Mouse (Mus musculus) hindbrain, embryonic 10.5 days (tissue): ENCODE measurements around the gene Slc7a8. TPM values are rescaled to one million over a fixed set of nuclear protein-coding genes. Genes with fewer than 3 reads are reported as not detected.
A peak's percentile ranks its signal among the peaks of the same experiment; 100 is the strongest.

Experiments used
- DNase-seq: peaks from one replicate; pipeline ENCODE4 v3.0.0-alpha.2; 2017; ENCODE audit warnings: low spot score
- H3K27ac ChIP-seq: fragments of 300-500 bp; sonication (generic); 2 replicates; pipeline ENCODE4 v1.5.1; 2016; ENCODE audit warnings: mild to moderate bottlenecking, moderate library complexity
- H3K27me3 ChIP-seq: fragments of 300-500 bp; sonication (generic); 2 replicates; pipeline ENCODE4 v1.6.1; 2016; ENCODE audit warnings: mild to moderate bottlenecking; ENCODE audit not compliant: poor library complexity, insufficient read depth, severe bottlenecking
- H3K36me3 ChIP-seq: fragments of 300-500 bp; sonication (generic); 2 replicates; pipeline ENCODE4 v1.6.1; 2016; ENCODE audit warnings: mild to moderate bottlenecking, moderate library complexity
- H3K4me1 ChIP-seq: fragments of 300-500 bp; sonication (generic); replicated peaks from 2 replicates; pipeline ENCODE4 v1.6.1; 2016; ENCODE audit warnings: mild to moderate bottlenecking
- H3K4me3 ChIP-seq: fragments of 300-500 bp; sonication (generic); 2 replicates; pipeline ENCODE4 v1.5.1; 2016; ENCODE audit warnings: mild to moderate bottlenecking, moderate library complexity
- H3K9me3 ChIP-seq: fragments of 300-500 bp; sonication (generic); 2 replicates; pipeline ENCODE4 v1.6.1; 2016; ENCODE audit warnings: mild to moderate bottlenecking, moderate library complexity
- WGBS: fragments of 180-500 bp; shearing (Covaris S2); methylation state at CpG from one replicate; pipeline ENCODE4 v1.1.7; 2016; 5-methylcytosine and 5-hydroxymethylcytosine counted together
- polyA plus RNA-seq: library from polyadenylated mRNA; unstranded; fragments of >200 nt; fragmentation: Nextera tagmentation; extraction: Ambion mirVana; gene quantifications from 2 replicates; pipeline ENCODE4 v1.2.1, GENCODE M21; 2016

Slc7a8 gene
- polyA plus RNA-seq, 1 experiment from 2014 or later = 3.5 TPM

DNA sequence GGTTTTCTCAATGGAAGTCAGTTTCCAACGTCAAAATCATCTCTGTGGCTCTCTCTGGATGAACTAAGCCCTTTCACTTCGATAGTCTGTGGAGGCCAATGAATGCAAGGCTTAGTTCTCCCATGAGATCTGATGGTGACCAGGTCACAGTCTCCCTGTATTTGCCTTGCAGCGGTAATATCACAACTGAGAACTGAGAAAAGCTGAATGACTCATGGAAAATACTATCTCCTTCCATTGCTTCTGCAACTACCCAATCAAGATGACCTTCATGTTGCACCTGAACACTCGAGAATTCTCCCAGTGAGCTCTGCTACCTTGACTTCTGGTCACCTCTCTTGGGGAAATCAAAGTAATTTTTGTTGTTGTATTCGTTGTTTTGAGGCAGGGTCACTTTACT, 54.2 kb downstream of the Slc7a8 start:
- H3K4me3 ChIP-seq = no peak overlapping the region
- no peaks in the 10 kb centered on the region for H3K27me3 ChIP-seq
- H3K4me1 ChIP-seq = 0 out of 2 replicates have a peak, but pooled peaks cover 2% of the 10 kb centered on the region
- WGBS = 81% methylated on average over 5 of the region's 5 CpGs
- H3K27ac ChIP-seq = no peak overlapping the region
- no peaks in the 10 kb centered on the region for H3K36me3 ChIP-seq
- no peaks in the 10 kb centered on the region for H3K9me3 ChIP-seq
- DNase-seq = no peak

GRCm38 (mm10) chr14:54724049-54724448, 57.7 kb downstream of the Slc7a8 start:
- no peaks in the 10 kb centered on the region for H3K27me3 ChIP-seq
- WGBS = 80% methylated on average over 6 of the region's 6 CpGs
- no peaks in the 10 kb centered on the region for H3K4me1 ChIP-seq
- no peak for DNase-seq
- no peaks in the 10 kb centered on the region for H3K36me3 ChIP-seq
- no peak overlapping the region for H3K4me3 ChIP-seq
- no peaks in the 10 kb centered on the region for H3K9me3 ChIP-seq
- H3K27ac ChIP-seq = no peak overlapping the region

DNA sequence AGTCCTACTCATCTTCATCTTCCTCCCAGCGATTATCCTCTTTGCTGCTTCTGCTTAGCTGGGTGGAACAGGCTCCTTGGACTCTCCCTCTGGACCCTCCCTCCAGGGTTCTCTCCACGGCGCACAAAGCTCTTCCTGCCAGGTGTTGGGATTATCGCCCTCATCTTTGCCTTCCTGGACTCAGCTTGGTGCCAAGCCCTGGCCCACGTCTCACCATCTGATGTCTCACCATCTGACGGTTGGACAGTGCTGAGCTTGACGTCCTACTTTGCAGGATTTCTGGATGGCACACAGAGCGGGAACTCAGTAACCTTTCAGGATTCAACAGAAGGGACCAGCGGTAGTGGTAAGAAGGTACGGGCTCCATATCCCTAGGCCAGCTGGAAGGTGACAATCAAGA, 60.0 kb downstream of the Slc7a8 start:
- Histone ChIP-seq H3K27me3 (no peaks in the 10 kb centered on the region), H3K4me1 (no peaks in the 10 kb centered on the region), H3K4me3 (no peak overlapping the region), H3K36me3 (no peaks in the 10 kb centered on the region), H3K27ac (no peak overlapping the region), H3K9me3 (no peaks in the 10 kb centered on the region)
- WGBS = 87% methylated on average over 10 of the region's 10 CpGs
- DNase-seq = no peak

GRCm38 (mm10) chr14:54720654-54721350, 60.9 kb downstream of the Slc7a8 start:
- Histone ChIP-seq H3K27me3 (no peaks in the 10 kb centered on the region), H3K36me3 (no peaks in the 10 kb centered on the region), H3K9me3 (no peaks in the 10 kb centered on the region), H3K27ac (no peak overlapping the region), H3K4me3 (no peak overlapping the region), H3K4me1 (no peaks in the 10 kb centered on the region)
- no peak for DNase-seq
- WGBS = 84% methylated on average over 7 of the region's 7 CpGs

DNA sequence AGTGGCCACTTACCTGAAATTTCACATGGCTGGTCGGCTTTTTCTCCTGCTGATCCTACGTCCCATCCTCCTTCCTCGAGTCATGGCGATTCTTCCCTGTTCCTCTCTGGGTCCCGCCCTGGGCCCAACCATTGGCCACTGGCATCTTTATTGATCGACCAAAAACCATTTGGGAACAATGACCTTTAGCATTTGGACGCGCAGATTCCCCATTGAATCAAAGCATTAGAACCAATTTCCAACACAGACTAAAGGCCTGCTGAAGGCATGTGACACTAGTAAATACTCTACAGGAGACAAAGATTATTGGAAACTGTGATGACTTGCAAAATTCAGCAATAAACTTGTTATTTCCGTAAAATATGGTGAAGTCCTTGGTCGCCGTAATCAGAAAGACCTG, 61.7 kb downstream of the Slc7a8 start:
- WGBS = 90% methylated on average over 11 of the region's 11 CpGs

DNA sequence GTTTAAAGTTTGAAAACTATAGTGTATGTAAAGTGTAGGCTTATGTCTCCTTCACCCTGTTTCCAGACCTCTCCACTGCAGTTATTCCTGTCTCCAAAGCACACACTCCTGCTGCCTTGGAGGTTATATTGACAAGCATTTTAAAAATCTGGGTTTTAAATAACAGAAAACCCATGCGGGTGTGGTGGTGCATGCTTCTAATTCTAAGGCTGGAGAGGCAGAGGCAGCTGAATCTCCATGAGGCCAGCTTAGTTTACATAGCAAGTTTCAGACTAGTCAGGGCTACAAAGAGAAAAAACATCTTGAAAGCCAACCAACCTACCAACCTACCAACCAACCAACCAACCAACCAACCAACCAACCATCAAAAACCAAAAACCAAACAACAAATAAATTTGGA, 66.3 kb downstream of the Slc7a8 start:
- WGBS = 77% methylated on average over 1 of the region's 1 CpGs
- no peaks in the 10 kb centered on the region for H3K9me3 ChIP-seq
- H3K27ac ChIP-seq = no peak overlapping the region
- H3K4me1 ChIP-seq = peaks cover 20% of the 10 kb centered on the region
- DNase-seq = no peak
- H3K36me3 ChIP-seq = no peaks in the 10 kb centered on the region
- H3K4me3 ChIP-seq = no peak overlapping the region
- peaks cover 12% of the 10 kb centered on the region for H3K27me3 ChIP-seq

More for the DNA sequence above, 61.7 kb downstream of the Slc7a8 start:
- Histone ChIP-seq H3K27me3 (peaks cover 4% of the 10 kb centered on the region), H3K4me1 (peaks cover 2% of the 10 kb centered on the region), H3K4me3 (no peak overlapping the region), H3K27ac (no peak overlapping the region), H3K9me3 (no peaks in the 10 kb centered on the region), H3K36me3 (no peaks in the 10 kb centered on the region)
- DNase-seq = no peak

GRCm38 (mm10) chr14:54714617-54715081, 67.1 kb downstream of the Slc7a8 start:
- Histone ChIP-seq H3K4me1 (peaks cover 22% of the 10 kb centered on the region), H3K36me3 (no peaks in the 10 kb centered on the region), H3K4me3 (peak overlapping the region; percentile 47), H3K27me3 (peaks cover 12% of the 10 kb centered on the region), H3K9me3 (no peaks in the 10 kb centered on the region), H3K27ac (peak overlapping the region; percentile 35; the same call in 1 of the 2 replicates)
- peak; percentile 11 for DNase-seq
- WGBS = 4% methylated on average over 15 of the region's 15 CpGs

DNA sequence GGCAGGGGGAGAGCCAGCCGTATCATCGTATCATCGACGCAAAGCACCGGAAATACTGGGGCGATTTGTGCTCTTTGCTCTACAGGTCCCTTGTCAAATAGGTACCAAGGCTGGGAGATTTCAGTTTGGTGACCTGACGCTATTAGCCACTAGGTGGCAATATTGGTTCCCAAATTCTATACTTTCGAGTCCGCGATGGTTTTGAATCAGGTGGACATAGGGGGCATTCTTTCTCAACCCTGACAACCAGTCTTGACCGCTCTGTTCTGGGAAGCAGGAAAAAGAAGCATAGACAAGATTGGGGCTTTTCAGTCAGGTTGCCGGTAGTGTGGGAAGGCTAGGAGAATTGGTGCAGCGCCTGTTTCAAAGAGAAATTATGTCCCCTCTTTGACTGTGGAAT, 67.6 kb downstream of the Slc7a8 start:
- Histone ChIP-seq H3K27ac (no peak overlapping the region), H3K27me3 (peaks cover 12% of the 10 kb centered on the region), H3K36me3 (no peaks in the 10 kb centered on the region), H3K4me3 (peak overlapping the region; percentile 47), H3K4me1 (peaks cover 22% of the 10 kb centered on the region), H3K9me3 (no peaks in the 10 kb centered on the region)
- DNase-seq = peak; percentile 69
- WGBS = 2% methylated on average over 13 of the region's 13 CpGs

- DNase-seq = no peak
- Histone ChIP-seq H3K36me3 (no peaks in the 10 kb centered on the region), H3K4me1 (peaks cover 22% of the 10 kb centered on the region), H3K4me3 (no peak overlapping the region), H3K27ac (no peak overlapping the region), H3K9me3 (no peaks in the 10 kb centered on the region), H3K27me3 (peaks cover 12% of the 10 kb centered on the region)
- 73% methylated on average over 8 of the region's 8 CpGs for WGBS
These were observed 68.9 kb downstream of the Slc7a8 start for GRCm38 (mm10) chr14:54712861-54713260.

DNA sequence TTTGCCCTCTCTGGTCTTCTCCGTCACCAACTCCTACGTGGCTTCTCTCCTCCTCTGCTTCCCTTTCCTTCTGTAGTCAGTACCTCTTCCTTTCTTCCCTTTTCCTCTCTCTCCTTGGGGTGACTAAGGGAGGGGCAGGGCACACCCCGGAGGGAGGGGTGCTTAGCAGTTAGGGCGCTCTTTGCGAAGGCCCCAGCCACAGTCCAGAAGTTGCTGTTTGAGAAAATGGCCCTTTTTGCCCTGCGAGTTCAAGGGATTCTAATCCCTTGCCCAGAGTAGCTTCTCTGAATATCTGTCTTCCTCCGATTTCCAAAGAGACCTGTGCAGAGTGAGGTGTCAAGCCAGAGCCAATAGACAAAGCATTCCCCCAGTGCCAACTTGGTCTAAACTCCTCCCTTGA, 69.7 kb downstream of the Slc7a8 start, which contains the start of gene Cebpe:
TSS of gene Cebpe (minus strand) at position 101 of the 400 bp plus-strand sequence.
- peaks cover 26% of the 10 kb centered on the region for H3K4me1 ChIP-seq
- H3K4me3 ChIP-seq = no peak within 1 kb of the TSS
- H3K36me3 ChIP-seq = no peaks in the 10 kb centered on the region
- WGBS = 85% methylated on average over 7 of the region's 7 CpGs
- no peak within 1 kb of the TSS for H3K27ac ChIP-seq
- no peaks in the 10 kb centered on the region for H3K9me3 ChIP-seq
- peaks cover 12% of the 10 kb centered on the region for H3K27me3 ChIP-seq
- DNase-seq = no peak

- Histone ChIP-seq H3K9me3 (no peaks in the 10 kb centered on the region), H3K36me3 (no peaks in the 10 kb centered on the region), H3K27me3 (no peaks in the 10 kb centered on the region; the same call in 1 of the 2 replicates), H3K27ac (no peak overlapping the region), H3K4me1 (peaks cover 20% of the 10 kb centered on the region), H3K4me3 (no peak overlapping the region)
- DNase-seq = no peak
- 86% methylated on average over 9 of the region's 9 CpGs for WGBS
These were observed 72.7 kb downstream of the Slc7a8 start for GRCm38 (mm10) chr14:54709054-54709453.

GRCm38 (mm10) chr14:54706589-54707320, 75.0 kb downstream of the Slc7a8 start:
- H3K4me1 ChIP-seq = peaks cover 15% of the 10 kb centered on the region
- no peaks in the 10 kb centered on the region for H3K36me3 ChIP-seq
- no peak overlapping the region for H3K4me3 ChIP-seq
- H3K27ac ChIP-seq = no peak overlapping the region
- no peaks in the 10 kb centered on the region for H3K9me3 ChIP-seq
- WGBS = 46% methylated on average over 17 of the region's 17 CpGs
- no peak for DNase-seq
- peaks cover 9% of the 10 kb centered on the region; the same call in 1 of the 2 replicates for H3K27me3 ChIP-seq

DNA sequence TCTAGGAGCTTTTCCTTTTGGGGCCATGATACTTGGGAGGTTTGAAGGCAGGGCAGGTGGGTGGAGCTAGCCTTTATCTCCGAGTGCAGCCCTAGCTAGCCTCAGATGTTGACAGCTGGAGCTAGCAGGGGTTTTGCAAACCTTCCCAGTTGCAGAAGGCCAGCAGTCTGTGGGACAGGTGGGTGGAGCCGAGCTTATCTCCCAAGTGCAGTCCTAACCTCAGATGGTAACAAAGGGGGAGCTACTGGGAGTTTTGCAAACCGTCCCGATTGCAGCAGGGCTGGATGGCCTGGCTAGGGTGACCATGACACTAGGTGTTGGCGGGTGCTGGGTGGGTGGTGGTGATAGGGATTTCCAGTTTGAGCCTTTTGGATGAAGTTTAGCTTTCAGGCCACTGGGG, 75.9 kb downstream of the Slc7a8 start:
- Histone ChIP-seq H3K4me3 (no peak overlapping the region), H3K9me3 (no peaks in the 10 kb centered on the region), H3K36me3 (no peaks in the 10 kb centered on the region), H3K4me1 (peaks cover 15% of the 10 kb centered on the region), H3K27me3 (peaks cover 9% of the 10 kb centered on the region; the same call in 1 of the 2 replicates), H3K27ac (no peak overlapping the region; the same call in 1 of the 2 replicates)
- WGBS = 52% methylated on average over 5 of the region's 5 CpGs
- DNase-seq = no peak
